Mouse (Mus musculus): ENCODE results near the gene Ppp6r3.

GRCm38 (mm10) chr19:3556169-3556827 lies 19.3 kb downstream of the Ppp6r3 start:
- TF ChIP-seq CTCF (conservative IDR thresholded peaks at IDR 0.05; ENCODE audit: low read length) (no peak), NANOG (IDR thresholded peaks at IDR 0.05; ENCODE audit: borderline replicate concordance, low read length) (no peak)

All from E14TG2a.4 (cell line).